Mouse (Mus musculus) adrenal gland, adult (tissue): ENCODE results near the gene Ighmbp2.

Experiments
- DNase-seq, 2 experiments: peaks; one replicate each; pipeline ENCODE4 v3.0.0; 2022 to 2023; ENCODE audit warnings: low spot score in 1 of 2; ENCODE audit not compliant: inconsistent age in 2 of 2

Ighmbp2 gene

DNA sequence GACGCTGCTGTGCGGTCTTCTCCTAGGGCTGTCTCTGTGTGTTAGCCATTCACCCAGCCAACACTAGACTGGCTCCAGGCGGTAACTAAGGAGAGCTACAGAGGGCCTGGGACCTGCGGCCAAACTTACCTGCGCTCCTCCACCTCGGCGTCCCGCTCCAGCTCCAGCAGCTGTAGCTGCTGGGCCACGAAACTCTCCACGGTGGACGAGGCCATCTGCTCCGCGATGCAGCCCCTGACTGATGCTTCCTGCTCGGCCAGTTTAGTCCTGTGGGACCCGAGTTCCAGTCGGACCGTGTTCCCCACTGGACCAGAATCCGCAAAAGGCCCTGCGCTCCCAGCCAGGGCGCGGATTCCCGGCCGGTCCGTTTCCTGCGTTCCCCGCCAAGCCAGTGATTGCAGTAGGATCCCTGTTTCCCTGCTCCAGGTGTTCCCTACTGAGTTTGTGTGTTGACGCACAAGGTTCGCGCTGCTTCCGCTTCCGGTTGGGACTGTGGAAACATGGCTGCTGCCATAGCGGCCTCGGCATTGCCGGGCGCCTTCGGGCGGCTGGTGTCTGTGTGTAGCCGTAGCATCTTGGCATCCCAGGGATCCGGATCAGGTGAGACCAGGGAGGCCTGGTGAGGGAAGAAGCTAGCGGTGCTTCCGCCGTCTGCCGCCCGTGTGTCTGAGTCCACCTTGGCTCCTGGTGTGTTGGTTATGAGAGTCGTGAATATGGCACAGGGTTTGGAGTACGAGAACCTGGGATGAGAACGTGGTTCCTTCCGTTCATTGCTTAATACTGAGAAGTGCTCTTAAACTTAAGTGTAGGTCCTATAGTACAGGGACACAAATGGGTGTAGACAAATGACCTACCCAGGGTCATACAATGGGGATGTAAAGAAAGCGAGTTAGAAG is at the start of gene Ighmbp2, which contains the start of gene Mrpl21:
TSS of gene Ighmbp2 (minus strand) at position 446 of the 896 bp plus-strand sequence.
TSS of gene Mrpl21 (plus strand) at position 330 of the 896 bp plus-strand sequence.
- DNase-seq = peak; percentile 91 to 98

DNA sequence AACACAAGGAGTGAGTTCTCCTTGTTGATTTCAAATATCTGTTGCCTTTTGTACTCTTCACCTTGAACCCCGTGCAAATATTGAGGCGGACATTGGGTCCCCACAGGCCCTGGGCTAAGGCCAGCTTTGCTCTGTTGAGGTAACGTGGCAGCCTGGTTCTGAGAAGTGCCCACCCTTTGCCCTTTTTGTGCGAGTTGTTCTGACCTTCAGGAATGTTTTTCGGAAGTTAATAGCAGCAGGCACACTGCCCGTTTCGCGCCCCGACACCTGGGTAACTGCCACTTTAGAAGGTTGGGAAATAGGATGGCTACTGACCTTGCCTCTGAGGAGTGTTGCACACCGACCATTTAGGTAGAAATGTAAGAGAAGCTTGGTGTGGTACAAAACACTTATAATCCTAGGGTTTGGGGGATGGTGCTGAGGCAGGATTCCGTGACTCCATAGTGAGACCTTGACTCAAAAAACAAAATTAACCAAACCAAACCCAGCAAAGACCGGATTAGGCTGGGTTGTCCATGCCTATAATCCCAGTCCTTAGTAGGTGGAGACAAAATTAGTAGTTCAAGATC is 43.7 kb upstream of the Ighmbp2 start:
- DNase-seq = peak; percentile 47 to 77

DNA sequence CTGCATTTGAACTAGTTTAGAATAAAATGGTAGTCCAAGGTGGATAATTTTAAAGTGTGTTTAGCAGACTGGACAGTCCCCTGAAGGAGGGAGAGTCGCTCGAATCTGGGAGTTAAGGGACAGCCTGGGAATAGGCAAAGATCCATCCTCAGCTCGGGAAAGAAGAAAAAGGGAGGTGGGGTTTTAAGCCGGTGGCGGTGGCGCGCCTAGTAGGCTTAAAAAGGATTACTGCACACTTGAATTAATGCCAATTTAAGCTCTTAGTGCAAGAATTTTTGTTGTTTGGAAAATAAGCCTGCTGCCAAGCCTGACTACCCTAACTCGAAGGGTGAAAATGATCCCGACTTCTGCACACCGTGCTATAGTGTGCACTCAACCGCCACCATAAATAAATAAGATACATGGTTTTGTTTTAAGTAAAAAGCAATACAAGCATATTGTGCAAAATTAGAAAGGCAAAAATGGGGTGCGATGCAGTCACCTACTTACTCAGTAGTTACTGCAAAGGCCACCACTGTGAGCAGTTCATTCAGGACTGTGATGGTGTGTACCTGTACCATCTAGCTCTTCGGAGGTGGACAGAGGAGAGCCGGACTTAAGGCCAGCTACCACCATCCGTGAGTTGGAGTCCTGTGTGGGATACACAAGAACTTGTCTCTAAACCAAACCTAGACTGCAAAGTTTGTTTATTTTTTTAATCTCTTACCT is 43.1 kb upstream of the Ighmbp2 start:
- peak in 1 of 2 experiments; percentile 42 for DNase-seq

DNA sequence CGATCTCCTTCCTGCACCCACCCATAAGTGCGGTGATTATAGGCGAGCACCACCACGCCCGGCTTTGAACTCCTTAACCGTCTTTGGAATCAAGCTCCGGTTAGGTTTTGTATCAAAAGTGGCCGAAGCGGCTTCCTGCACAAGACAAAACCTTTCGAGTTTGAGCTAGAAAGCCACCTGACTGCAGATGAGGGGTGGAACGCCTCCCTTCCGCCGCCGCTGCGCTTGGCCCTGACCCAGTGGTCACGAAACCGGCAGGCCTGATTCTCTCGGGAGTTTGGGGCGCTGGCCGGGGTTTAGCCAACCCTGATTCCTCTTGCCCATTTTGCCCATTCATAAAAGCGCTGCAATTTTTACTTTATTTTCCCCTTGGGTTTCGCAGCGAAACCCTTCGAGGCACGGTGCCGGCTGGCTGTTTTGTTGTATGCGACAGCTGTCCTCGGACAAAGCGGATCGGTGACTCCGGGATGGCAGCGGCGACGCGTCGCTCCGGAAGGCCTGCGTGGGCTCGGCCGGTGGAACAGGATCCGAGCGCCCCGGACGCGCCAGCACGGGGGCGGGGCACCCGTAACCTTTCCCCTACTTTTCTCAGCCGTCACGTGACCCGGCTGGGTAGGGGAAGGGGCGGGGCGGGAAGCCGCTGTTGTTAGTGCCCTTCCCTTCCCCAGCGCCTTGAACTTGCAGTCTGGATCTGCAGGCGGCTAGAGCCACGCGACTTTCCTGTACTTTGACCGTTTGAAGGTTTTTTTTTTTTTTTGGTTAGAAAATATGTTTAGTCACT is 42.3 kb upstream of the Ighmbp2 start:
- peak; percentile 95 to 98 for DNase-seq

DNA sequence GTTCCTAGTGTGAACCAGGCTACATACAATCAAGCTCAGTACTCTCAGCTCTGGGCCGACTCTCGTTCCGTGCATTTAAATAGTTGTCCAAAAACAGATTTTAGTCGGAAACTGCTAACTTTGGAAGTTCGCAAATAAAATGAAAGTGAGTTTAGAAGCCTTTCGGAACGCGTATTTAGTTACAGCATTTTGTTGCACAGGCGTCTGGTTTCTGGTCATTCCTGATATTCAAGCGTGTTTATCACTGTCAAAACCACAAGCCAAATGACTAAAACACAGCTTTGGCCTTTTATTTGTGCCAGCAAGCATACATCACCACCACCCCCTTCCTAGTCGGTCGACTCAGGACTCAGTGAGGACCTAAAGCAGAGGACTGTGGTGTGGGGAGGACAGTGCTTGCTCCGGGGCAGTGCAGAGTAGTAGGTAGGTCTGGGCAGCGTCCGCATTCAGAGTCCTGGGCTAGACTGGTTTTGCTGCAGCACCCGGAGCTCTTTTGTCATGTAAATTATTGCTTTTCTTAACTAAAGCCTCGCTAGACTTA is 41.5 kb upstream of the Ighmbp2 start:
- peak; percentile 71 to 90 for DNase-seq

DNA sequence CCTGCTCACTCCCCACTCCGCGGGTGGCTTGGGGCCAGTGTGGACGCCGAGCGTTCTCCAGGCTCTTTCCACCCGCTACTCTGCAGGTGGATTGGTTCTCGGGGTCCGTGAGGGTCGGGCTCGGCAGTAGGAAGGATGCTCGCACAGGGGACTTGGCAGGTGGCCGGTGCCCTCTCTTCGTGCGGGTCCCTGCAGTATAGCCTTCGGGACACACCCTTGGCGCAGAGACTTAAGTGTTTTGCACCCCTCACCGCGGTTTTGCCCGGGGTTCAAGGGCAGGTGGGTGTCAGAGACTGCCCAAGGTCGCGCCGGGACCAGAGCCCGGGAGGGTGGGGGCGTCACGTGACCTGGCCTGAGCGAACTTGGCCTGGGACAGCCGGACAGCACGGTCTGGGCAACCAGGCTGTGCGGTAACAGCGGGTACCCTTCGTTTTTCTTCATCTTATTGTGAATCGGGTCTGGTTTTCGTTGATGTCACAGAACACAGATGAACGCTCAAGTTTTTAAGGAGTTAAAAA is 41.0 kb upstream of the Ighmbp2 start:
- DNase-seq = peak; percentile 93 to 96

DNA sequence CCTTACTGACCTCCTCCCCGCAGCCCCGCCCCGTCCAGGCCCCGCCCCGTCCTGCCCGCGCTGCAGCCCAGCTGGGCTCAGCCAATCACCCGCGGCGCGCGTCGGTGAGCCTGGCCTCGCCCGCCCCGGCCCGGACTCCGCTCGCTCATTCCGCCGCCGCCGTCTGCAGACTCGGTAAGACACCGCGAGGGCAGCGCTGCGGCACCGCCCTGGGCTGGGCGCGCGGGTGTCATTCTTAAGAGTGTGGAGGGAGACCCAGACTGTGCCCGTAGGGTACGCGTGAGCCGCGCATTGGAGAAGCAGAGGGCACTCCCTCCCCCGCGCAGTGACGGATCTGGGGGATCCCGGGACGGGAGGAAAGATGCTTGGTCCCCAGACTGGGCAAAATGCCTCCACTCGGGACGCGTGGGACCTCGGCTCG is 40.4 kb upstream of the Ighmbp2 start:
- peak; percentile 93 to 97 for DNase-seq

DNA sequence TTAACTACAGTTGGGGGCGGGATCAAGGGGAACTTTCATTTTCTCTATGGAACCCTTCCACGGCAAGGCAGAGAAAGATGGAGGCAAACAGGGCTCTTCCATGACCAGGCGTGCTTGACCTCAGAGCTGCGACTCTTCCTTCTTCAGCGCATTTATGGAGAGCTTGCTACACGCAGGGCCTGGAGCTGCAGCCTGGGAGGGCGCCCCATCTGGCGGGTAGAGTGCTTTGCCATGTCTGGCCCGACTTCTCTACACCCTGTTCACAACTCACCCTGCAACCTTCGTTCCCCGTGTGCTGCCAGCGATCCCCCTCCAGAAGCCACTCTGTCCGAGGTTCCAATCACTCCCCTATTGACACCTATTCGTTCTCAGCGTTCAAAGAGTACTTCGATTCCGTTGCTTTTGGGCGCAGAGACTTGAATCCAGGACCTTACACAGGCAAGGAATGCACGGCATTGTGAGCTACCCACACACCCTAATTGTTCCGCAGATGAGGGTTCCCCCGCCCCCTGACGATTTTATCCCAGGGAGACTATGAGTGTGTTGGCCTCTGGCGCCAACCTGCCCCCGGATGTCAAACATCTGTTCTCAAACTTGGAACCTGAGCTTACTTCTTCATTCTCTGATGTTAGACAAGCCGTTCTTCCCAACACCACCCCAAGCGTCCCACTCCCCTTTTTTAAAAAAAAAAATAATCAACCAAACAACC is 39.6 kb upstream of the Ighmbp2 start, which contains the start of gene Cpt1a:
TSS of gene Cpt1a (plus strand) at position 74 of the 709 bp plus-strand sequence.
- peak; percentile 80 to 89 for DNase-seq

DNA sequence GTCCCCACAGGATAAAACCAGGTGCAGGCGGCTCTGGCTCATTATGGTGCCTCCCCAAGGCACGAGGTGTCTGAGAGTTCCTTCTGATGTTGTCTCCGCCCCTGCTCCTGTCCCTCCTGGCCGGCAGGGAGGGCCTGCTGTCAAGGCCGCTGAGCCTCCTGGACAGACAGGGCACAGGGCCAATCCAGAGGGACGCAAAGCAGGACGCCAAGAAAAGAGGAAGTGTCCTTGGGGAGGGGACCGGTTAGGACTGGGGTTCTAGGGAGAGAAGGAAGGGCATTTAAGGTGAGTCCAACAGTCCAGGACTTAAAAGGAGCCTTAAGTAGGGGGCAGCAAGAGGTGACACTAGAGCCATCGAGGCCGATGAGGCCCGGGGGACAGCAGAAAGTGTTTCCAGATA is 38.8 kb upstream of the Ighmbp2 start:
- DNase-seq = peak; percentile 94 to 95

DNA sequence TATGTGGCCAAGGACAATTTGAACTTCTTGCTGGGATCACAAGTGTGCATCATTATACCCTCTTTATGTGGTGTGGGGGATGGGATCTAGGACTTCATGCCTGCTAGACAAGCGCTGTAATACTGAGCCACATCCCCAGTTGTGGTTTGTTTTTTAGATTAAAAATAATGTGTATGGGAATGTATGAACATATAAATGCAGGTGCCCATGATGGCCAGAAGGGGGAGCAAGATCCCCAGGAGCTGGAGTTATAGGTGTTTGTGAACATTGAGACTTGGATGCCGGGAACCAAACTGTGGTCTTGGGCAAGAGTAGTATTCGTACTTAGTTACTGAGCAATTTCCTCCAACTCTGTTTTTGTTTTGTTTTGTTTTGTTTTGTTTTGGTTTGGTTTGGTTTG is 38.0 kb upstream of the Ighmbp2 start:
- DNase-seq = peak in 1 of 2 experiments; percentile 68

DNA sequence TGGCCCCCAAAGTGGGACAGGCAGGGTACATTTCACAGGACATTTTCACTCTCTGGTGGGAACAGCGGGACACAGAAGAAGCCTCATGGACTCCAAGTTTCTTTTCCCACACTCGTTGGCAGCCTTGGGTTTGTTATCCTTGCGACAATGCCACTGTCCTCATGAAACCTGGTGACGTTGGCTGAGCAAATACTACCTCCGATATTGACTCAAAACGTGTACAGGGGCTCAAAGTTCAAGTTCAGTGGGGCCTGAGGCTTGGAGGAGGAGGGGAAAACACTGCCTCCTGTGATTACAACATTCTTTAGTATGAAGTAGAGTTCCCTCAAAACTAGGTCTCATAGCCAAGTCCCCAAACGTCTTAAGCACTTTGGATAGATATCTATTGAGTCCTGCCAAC is 37.3 kb upstream of the Ighmbp2 start:
- DNase-seq = peak in 1 of 2 experiments; percentile 73

DNA sequence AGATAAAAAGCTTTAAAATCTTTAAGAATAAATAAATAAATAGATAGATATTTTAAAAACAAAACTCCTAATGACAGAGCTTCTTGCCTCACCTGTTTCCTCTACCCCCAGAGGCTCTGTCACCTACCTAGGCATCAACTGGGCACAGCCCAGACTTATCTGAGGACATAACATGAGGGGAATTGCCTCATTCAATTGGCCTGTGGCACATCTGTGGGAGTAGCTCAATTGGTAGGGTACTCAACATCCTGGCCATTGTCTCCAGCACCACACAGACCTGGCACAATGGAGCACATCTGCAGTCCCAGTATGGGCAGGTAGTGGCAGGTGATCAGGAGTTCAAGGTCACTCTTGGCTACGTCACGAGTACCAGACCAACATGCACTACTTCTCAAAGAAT is 36.5 kb upstream of the Ighmbp2 start:
- DNase-seq = no peak

DNA sequence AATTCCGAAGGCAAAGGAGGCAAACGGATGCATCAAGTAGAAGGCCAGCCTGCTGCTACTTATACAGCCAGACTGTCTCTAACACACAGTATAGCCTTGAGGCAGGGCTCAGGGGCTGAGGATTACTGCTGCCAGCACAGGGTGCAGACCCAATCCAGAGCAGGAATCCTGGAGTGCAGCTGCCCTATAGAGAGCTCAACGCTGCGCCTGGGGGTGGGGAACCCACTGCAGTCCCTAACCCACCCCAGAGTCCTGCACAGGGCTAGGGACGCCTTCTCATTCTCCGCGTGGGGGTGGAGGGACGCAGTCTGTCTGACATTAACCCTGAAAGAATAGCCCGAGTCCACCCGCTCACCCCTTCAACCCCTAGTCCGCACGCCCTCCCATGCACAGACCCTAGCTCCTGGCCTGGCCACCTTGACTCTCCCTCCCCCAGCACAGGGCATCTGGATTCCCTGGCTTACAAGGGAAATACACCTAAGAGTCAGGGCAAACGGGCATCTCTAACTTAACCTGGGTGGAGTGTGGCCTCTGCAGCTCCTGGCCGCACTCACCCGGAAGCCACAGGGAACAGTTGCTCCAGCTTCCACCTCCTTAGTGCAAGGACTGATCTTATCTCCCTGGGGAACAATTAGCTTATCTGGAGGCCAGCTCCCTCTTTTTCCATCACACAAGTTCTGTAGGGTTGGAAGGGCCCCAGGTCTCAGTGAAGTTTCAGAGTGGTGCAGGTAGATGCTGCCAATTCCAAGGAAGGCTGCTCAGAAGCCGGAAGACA is 24.5 kb upstream of the Ighmbp2 start:
- DNase-seq = no peak

DNA sequence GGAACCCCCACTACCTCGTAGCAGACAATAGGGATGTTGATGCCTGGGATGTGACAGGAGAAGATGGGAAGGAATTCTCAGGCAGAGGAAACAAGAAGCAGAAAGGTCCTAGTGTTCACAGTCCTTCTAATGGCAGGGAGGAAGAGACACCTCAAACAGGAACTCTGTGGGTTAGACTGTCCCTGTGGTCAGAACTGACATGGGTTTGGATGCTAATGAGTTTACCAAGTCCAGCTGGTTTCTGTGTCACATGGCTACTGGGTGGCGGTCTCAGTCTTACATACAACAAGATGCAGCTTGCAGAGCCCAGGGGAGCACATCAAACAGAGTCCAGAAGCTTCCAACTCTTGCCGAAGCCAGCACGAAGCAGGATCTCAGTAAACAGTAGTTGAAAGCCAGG is 21.2 kb upstream of the Ighmbp2 start:
- no peak for DNase-seq

DNA sequence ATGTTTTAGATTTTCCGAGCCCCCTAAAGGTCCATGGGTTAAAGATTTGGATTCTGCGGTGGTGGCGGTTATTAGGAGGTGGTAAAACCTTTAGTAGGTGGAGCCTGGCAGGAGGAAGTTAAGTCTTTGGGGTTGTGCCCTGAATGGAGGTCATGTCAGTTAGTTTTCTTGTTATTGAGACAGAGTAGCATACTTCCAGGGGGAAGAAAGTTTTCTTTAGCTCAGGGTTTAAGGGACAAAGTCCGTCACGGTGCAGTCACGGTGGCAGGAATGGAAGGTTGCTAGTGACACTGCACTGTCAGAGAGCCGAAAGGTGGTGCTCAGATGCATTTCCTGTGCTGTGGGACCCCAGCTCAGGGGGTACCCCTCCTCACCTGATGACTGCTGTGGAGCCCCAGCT is 15.0 kb upstream of the Ighmbp2 start:
- no peak for DNase-seq

DNA sequence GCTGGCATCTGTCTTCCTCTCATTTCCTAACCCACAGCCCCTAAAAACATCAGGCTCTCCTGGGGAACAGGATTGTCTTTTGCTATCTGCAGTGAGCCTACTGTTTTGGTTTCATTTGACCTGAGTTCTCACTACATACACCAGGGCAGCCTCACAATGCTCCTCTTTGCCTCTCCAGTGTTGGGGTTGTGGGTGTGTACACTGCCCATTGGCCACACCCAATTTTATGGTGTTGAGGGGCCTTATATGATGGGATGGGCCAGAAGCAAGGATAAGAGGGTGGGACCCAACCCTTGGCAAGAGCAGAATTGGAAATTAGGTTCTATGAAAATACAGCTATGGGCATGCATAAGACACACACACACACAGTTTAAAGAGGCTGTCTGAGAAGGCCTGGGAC is 14.2 kb upstream of the Ighmbp2 start:
- no peak for DNase-seq

DNA sequence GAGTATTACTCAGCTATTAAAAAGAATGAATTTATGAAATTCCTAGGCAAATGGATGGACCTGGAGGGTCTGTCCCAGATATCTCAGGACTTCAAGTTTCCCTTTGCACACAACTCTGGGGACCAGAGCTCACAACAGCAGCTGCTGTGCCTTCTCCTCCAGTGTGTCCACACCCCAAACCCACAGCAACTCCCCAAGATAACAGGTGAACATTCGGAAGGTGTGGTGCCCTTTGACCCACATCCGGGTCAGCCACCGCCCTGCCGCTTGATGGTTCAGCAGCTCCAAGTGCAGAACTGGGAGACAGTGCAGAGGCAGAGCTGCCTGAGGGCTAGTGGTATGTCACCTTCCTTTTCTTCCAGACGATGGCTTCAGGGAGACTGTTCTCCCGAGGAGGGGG is 12.4 kb upstream of the Ighmbp2 start:
- no peak for DNase-seq

DNA sequence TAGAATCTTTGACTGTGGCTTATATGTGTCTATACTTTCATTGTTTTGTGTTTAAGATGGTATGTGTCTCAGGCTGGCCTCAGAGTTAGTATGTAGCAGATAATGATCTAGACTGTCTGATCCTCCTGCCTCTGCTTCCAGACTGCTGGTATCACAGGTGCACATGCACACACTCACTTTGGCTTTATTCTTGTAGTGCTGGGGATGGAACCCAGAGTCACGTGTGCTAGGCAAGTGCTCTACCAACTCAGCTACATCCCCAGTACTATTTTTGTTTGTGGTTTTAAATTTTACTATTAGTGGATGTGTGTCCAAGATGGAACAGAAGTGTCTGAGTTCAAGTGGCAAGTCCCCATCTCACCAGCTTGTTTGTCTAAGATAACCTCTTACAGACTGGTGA is 10.2 kb upstream of the Ighmbp2 start:
- no peak for DNase-seq

DNA sequence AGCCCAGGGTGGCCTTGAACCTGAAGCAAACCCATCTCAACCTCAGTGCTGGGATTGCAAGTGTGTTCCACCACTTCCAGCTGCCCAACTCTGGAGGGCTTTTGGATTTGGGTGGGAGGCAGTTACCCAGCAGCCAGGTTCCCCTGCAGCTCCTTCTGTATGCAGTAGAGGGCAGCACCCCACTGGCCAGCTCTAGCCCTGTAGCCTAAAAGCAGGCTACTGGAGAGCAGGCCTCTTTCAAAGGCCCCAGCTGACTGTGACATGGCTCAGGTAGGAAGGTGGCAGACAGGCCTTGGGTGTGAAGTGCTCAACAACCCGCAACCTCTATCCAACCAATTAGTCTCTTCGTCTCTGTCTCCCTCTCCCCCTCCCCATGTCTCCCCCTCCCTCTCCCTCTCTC is 9.2 kb upstream of the Ighmbp2 start:
- DNase-seq = peak; percentile 59 to 84
